Mouse (Mus musculus) cortical plate, adult 2 months (tissue): ENCODE data around the gene Olfr149. TPM values are rescaled to one million over a fixed set of nuclear protein-coding genes. Genes with fewer than 3 reads are reported as not detected.

ENCODE experiments used
- H3K27ac ChIP-seq: fragments of 200-500 bp; 2 replicates; pipeline ENCODE4 v1.5.1; 2012; ENCODE audit warnings: low read length, control low read depth, inconsistent platforms; ENCODE audit not compliant: insufficient read depth
- H3K4me1 ChIP-seq: fragments of 200-500 bp; 2 replicates; pipeline ENCODE4 v1.6.1; 2011; ENCODE audit warnings: low read length; ENCODE audit not compliant: control insufficient read depth, insufficient read depth
- H3K4me3 ChIP-seq: fragments of 200-500 bp; 2 replicates; pipeline ENCODE4 v1.5.1; 2011; ENCODE audit warnings: mild to moderate bottlenecking, low read length, control low read depth; ENCODE audit not compliant: insufficient read depth
- CTCF ChIP-seq: fragments of 200-500 bp; IDR thresholded peaks from 2 replicates; pipeline ENCODE4 v1.5.1; 2011; ENCODE audit warnings: mild to moderate bottlenecking, control low read depth, low read length; ENCODE audit not compliant: insufficient read depth; ENCODE audit errors: extremely low read depth
- POLR2A ChIP-seq: fragments of 200-500 bp; IDR thresholded peaks from 2 replicates; pipeline ENCODE4 v1.6.1; 2011; ENCODE audit warnings: mild to moderate bottlenecking, low read length, control low read depth; ENCODE audit not compliant: insufficient read depth; ENCODE audit errors: extremely low read depth
- polyA plus RNA-seq: library from polyadenylated mRNA; depleted of rRNA; stranded (reverse); fragments of >200 nt; gene quantifications from 2 replicates; pipeline ENCODE4 v1.2.3, GENCODE M21; 2012; rRNA removed

Olfr149 gene
- polyA plus RNA-seq, 1 experiment, result not detected

GRCm38 (mm10) chr9:39666905-39667304, 40.0 kb downstream of the Olfr149 start, which contains the start of gene Olfr963:
Gene Olfr963, plus strand, starts transcription at chr9:39667205.
- no peak within 1 kb of the TSS for H3K27ac ChIP-seq
- H3K4me3 ChIP-seq, result no peak within 1 kb of the TSS
- TF ChIP-seq CTCF (no peak), POLR2A (no peak)
- H3K4me1 ChIP-seq, result no peaks in the 10 kb centered on the region

GRCm38 (mm10) chr9:39654756-39655396, 52.0 kb downstream of the Olfr149 start:
- Histone ChIP-seq H3K4me1 (no peaks in the 10 kb centered on the region), H3K4me3 (no peak overlapping the region), H3K27ac (no peak overlapping the region)
- TF ChIP-seq POLR2A, result no peak
- no peak for TF ChIP-seq CTCF

Other genes with a start within 250 kb of the Olfr149 start
- not detected in 2 replicates for gene Olfr955, start 235.2 kb downstream of the Olfr149 start, polyA plus RNA-seq
- not detected in 2 replicates for gene Olfr44, start 213.1 kb downstream of the Olfr149 start, polyA plus RNA-seq
- not detected in 2 replicates for gene Olfr957, start 191.3 kb downstream of the Olfr149 start, polyA plus RNA-seq
- not detected in 2 replicates for gene Olfr958, start 153.1 kb downstream of the Olfr149 start, polyA plus RNA-seq
- gene Olfr959, start 131.5 kb downstream of the Olfr149 start, polyA plus RNA-seq, result not detected in 2 replicates
- 1.7 and 2.0 TPM in 2 replicates for gene AW551984, start 102.7 kb downstream of the Olfr149 start, polyA plus RNA-seq
- not detected in 2 replicates for gene Olfr148, start 96.5 kb downstream of the Olfr149 start, polyA plus RNA-seq
- not detected in 2 replicates for gene Olfr960, start 85.7 kb downstream of the Olfr149 start, polyA plus RNA-seq
- not detected in 2 replicates for gene Olfr961, start 62.0 kb downstream of the Olfr149 start, polyA plus RNA-seq
- not detected in 2 replicates for gene Olfr963, start 39.9 kb downstream of the Olfr149 start, polyA plus RNA-seq
- not detected in 2 replicates for gene Olfr965, start 4.2 kb upstream of the Olfr149 start, polyA plus RNA-seq
- gene Olfr150, start 23.9 kb upstream of the Olfr149 start, polyA plus RNA-seq, result not detected in 2 replicates
- not detected in 2 replicates for gene Olfr967, start 39.1 kb upstream of the Olfr149 start, polyA plus RNA-seq
- not detected in 2 replicates for gene Olfr968, start 76.1 kb upstream of the Olfr149 start, polyA plus RNA-seq
- gene Olfr969, start 83.8 kb upstream of the Olfr149 start, polyA plus RNA-seq, result not detected in 2 replicates
- not detected in 2 replicates for gene Olfr970, start 101.7 kb upstream of the Olfr149 start, polyA plus RNA-seq
- gene Olfr971, start 129.8 kb upstream of the Olfr149 start, polyA plus RNA-seq, result not detected in 2 replicates
- gene Olfr972, start 159.3 kb upstream of the Olfr149 start, polyA plus RNA-seq, result not detected in 2 replicates
- not detected in 2 replicates for gene Olfr229, start 200.2 kb upstream of the Olfr149 start, polyA plus RNA-seq
- not detected in 2 replicates for gene Olfr974, start 230.4 kb upstream of the Olfr149 start, polyA plus RNA-seq
- not detected in 2 replicates for gene Olfr975, start 244.9 kb upstream of the Olfr149 start, polyA plus RNA-seq